Mouse (Mus musculus): ENCODE data around the gene Cabin1. TPM values are rescaled to one million over a fixed set of nuclear protein-coding genes. Genes with fewer than 3 reads are reported as not detected.

The Cabin1 gene
- polyA plus RNA-seq, 2 experiments = 11.2 to 13.7 TPM

DNA sequence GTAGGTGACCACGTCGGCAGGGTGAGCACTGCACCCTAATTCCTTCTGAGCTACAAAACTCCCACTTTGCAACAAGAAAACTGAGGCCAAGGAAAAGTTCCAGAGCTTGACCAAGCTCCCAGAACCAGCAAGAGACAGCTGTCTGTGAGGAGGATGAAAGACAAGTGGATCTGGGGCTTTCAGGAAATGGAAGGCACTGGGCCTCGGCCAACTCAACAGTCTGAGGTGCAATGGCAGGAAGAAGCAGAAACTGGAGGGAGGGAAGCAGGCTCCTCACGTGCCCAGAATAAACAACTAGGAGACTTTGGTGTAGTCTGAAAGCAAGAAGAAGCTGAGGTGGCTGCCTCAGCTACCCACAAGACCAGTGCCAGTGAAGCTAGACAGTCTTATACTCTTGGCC, 77.4 kb downstream of the Cabin1 start:
- TF ChIP-seq EP300 (IDR thresholded peaks at IDR 0.05; ENCODE audit: low read depth) (no peak), CTCF (IDR thresholded peaks at IDR 0.05; ENCODE audit: low read depth) (no peak)
- Histone ChIP-seq H3K27me3 (ENCODE audit: control insufficient read depth, insufficient read depth, low read length) (no peaks in the 10 kb centered on the region), H3K4me1 (replicated peaks; ENCODE audit: control insufficient read depth in 2 of 2, insufficient read depth in 2 of 2, low read length in 1 of 2) (no peaks in the 10 kb centered on the region), H3K9ac (replicated peaks) (no peak overlapping the region), H3K4me2 (ENCODE audit: low read depth) (no peak overlapping the region), H3K27ac (no peak overlapping the region), H3K36me3 (replicated peaks; ENCODE audit: control insufficient read depth, insufficient read depth, low read depth) (peaks cover 25% of the 10 kb centered on the region), H3K9me3 (ENCODE audit: control insufficient read depth, low read length) (no peaks in the 10 kb centered on the region), H3K4me3 (ENCODE audit: insufficient read depth in 1 of 2, low read depth in 2 of 2, low read length in 2 of 2) (no peak overlapping the region)
- 68% methylated on average over 4 of the region's 4 CpGs for WGBS (ENCODE audit: insufficient replicate concordance)
- ATAC-seq (ENCODE audit: insufficient read depth) (no peak), DNase-seq (ENCODE audit: low read depth in 3 of 3, low spot score in 3 of 3) (no peak)

DNA sequence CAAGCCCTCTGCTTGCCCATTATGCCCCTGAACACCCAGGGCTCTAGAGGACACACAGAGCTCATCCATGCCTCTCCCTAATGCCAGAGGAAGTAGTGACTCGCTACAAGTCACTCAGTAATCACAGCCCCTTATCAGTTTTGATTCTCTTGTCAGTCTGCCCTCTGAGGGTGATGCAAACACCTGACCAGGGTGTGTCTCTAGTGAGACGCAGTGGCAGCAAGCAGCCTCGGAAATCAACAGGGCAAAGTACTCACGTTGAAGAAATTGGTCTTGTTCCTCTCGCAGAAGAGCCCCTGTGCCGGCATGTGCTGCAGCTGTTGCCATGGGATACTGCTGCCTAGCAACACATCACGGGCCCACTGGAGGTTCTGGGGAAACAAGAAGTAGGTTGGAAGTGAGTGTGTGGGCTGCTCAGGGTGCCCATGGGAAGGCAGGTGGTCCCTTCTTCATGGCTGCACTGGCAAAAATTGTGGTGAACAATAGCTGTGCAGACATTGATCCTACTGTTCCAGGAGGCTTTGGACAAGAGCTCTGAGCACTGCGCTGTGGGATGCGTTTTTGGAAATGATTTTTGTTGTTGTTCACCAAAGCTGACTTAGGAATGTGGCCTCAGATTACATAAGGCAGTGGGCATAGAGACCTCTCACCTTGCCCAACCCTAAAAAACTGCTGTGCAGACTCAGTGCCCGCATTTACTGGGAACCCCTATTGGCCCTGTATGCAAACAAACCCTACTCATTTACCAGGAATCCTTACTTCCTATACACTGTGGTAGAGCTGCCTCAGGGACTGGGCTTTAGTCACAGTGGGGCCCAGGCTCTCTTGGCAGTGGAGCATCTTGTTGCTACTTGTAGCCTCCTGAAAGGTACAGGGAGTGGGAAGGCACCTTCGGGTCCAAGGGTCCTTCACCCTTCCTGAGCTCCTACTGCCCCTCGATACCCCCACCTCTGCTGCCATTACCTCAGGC, 79.8 kb downstream of the Cabin1 start:
- ATAC-seq (ENCODE audit: insufficient read depth) (no peak), DNase-seq (ENCODE audit: low read depth in 3 of 3, low spot score in 3 of 3) (no peak)
- H3K4me3 ChIP-seq (ENCODE audit: insufficient read depth in 1 of 2, low read depth in 2 of 2, low read length in 2 of 2) = no peak overlapping the region
- H3K9me3 ChIP-seq (ENCODE audit: control insufficient read depth, low read length) = no peaks in the 10 kb centered on the region
- TF ChIP-seq EP300 (IDR thresholded peaks at IDR 0.05; ENCODE audit: low read depth) (no peak), CTCF (IDR thresholded peaks at IDR 0.05; ENCODE audit: low read depth) (no peak)
- no peaks in the 10 kb centered on the region for H3K27me3 ChIP-seq (ENCODE audit: control insufficient read depth, insufficient read depth, low read length)
- no peak overlapping the region for H3K9ac ChIP-seq (replicated peaks)
- no peak overlapping the region for H3K27ac ChIP-seq
- H3K4me2 ChIP-seq (ENCODE audit: low read depth) = no peak overlapping the region
- H3K4me1 ChIP-seq (replicated peaks; ENCODE audit: control insufficient read depth in 2 of 2, insufficient read depth in 2 of 2, low read length in 1 of 2) = no peaks in the 10 kb centered on the region
- 70% methylated on average over 12 of the region's 12 CpGs for WGBS (ENCODE audit: insufficient replicate concordance)
- peaks cover 29% of the 10 kb centered on the region for H3K36me3 ChIP-seq (replicated peaks; ENCODE audit: control insufficient read depth, insufficient read depth, low read depth)

DNA sequence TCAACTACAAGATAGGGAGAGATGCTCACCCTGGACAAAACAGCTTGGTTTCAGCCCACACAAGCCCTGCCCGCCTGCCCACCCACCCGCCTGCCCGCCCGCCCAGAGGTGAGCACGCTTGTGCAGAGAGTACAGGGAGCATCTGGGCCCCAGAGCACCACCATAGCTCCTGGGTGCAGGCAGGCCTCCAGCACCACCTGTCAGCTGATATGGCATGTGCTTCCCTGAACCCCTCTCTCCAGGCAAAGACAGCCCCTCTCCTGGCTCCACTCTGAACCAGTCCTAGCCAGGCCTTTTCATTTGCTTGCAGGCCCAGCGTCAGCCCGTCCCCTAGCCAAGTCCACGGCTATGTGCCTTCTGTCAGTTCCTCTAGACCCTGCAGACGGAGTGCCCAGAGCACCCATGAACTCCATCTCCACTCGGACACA, 83.6 kb downstream of the Cabin1 start:
- WGBS (ENCODE audit: insufficient replicate concordance) = 81% methylated on average over 10 of the region's 10 CpGs
- Histone ChIP-seq H3K27ac (no peak overlapping the region), H3K27me3 (ENCODE audit: control insufficient read depth, insufficient read depth, low read length) (no peaks in the 10 kb centered on the region), H3K9me3 (ENCODE audit: control insufficient read depth, low read length) (no peaks in the 10 kb centered on the region), H3K4me2 (ENCODE audit: low read depth) (no peak overlapping the region), H3K4me3 (ENCODE audit: insufficient read depth in 1 of 2, low read depth in 2 of 2, low read length in 2 of 2) (no peak overlapping the region), H3K9ac (replicated peaks) (no peak overlapping the region), H3K36me3 (replicated peaks; ENCODE audit: control insufficient read depth, insufficient read depth, low read depth) (peaks cover 20% of the 10 kb centered on the region), H3K4me1 (replicated peaks; ENCODE audit: control insufficient read depth in 2 of 2, insufficient read depth in 2 of 2, low read length in 1 of 2) (0 out of 4 replicates have a peak, but pooled peaks cover 0 to 2% of the 10 kb centered on the region in 2 experiments)
- ATAC-seq (ENCODE audit: insufficient read depth) (no peak), DNase-seq (ENCODE audit: low read depth in 3 of 3, low spot score in 3 of 3) (no peak)
- TF ChIP-seq EP300 (IDR thresholded peaks at IDR 0.05; ENCODE audit: low read depth) (no peak), CTCF (IDR thresholded peaks at IDR 0.05; ENCODE audit: low read depth) (no peak)

DNA sequence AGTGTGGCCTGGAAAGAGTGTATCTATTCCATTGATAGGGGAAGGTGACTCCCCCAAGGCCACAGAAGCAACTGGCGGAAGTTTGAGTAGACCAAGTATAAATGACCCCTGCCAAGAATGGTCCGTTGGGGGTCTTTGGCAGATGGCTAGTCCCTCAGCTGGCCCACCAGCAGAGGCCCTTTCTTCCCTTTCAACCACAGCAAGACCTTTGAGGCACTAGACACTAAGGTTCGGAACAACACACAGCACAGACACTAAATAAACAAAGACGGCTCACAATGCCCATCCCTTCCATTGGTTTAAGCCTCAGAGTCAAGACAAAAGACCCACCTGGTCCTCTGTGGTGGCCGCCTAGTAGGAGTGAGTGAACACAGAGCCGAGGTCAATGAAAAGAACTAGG, 84.9 kb downstream of the Cabin1 start:
- Histone ChIP-seq H3K27ac (no peak overlapping the region), H3K4me1 (replicated peaks; ENCODE audit: control insufficient read depth in 2 of 2, insufficient read depth in 2 of 2, low read length in 1 of 2) (0 out of 4 replicates have a peak, but pooled peaks cover 0 to 2% of the 10 kb centered on the region in 2 experiments), H3K9me3 (ENCODE audit: control insufficient read depth, low read length) (no peaks in the 10 kb centered on the region), H3K36me3 (replicated peaks; ENCODE audit: control insufficient read depth, insufficient read depth, low read depth) (peaks cover 20% of the 10 kb centered on the region), H3K4me3 (ENCODE audit: insufficient read depth in 1 of 2, low read depth in 2 of 2, low read length in 2 of 2) (no peak overlapping the region), H3K4me2 (ENCODE audit: low read depth) (no peak overlapping the region), H3K9ac (replicated peaks) (no peak overlapping the region), H3K27me3 (ENCODE audit: control insufficient read depth, insufficient read depth, low read length) (no peaks in the 10 kb centered on the region)
- DNase-seq (ENCODE audit: low read depth in 3 of 3, low spot score in 3 of 3) (no peak), ATAC-seq (ENCODE audit: insufficient read depth) (no peak)
- WGBS (ENCODE audit: insufficient replicate concordance) = 82% methylated on average over 6 of the region's 6 CpGs
- no peak for TF ChIP-seq CTCF (IDR thresholded peaks at IDR 0.05; ENCODE audit: low read depth)
- TF ChIP-seq EP300 (IDR thresholded peaks at IDR 0.05; ENCODE audit: low read depth) = no peak

DNA sequence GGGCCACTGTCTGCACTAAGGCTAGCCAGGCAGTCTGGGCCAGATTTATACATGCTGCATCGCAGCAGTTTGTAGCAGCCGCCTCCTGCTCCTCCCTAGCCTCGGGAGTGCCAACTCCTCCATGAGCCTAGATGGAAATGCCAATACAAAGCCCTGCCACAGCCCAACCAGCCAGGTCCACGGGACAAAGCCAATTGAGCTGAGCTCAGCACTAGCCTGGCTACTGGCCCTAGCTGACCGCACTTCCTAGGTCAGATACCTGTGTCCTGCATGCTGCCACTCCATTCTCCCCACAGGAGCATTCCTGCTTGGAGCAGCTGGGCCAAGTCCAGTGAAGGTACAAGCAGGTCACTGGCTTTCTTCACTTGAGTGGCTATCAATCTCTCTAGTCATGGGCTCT, 86.2 kb downstream of the Cabin1 start:
- H3K27ac ChIP-seq = no peak overlapping the region
- 84% methylated on average over 5 of the region's 5 CpGs for WGBS (ENCODE audit: insufficient replicate concordance)
- H3K9me3 ChIP-seq (ENCODE audit: control insufficient read depth, low read length) = no peaks in the 10 kb centered on the region
- no peak for ATAC-seq (ENCODE audit: insufficient read depth)
- no peak overlapping the region for H3K4me2 ChIP-seq (ENCODE audit: low read depth)
- peaks cover 10% of the 10 kb centered on the region for H3K36me3 ChIP-seq (replicated peaks; ENCODE audit: control insufficient read depth, insufficient read depth, low read depth)
- no peak overlapping the region for H3K9ac ChIP-seq (replicated peaks)
- no peaks in the 10 kb centered on the region for H3K27me3 ChIP-seq (ENCODE audit: control insufficient read depth, insufficient read depth, low read length)
- TF ChIP-seq EP300 (IDR thresholded peaks at IDR 0.05; ENCODE audit: low read depth) (no peak), CTCF (IDR thresholded peaks at IDR 0.05; ENCODE audit: low read depth) (no peak)
- DNase-seq (ENCODE audit: low read depth in 3 of 3, low spot score in 3 of 3) = no peak
- H3K4me1 ChIP-seq (replicated peaks; ENCODE audit: control insufficient read depth in 2 of 2, insufficient read depth in 2 of 2, low read length in 1 of 2) = 0 out of 4 replicates have a peak, but pooled peaks cover 0 to 2% of the 10 kb centered on the region in 2 experiments
- H3K4me3 ChIP-seq (ENCODE audit: insufficient read depth in 1 of 2, low read depth in 2 of 2, low read length in 2 of 2) = no peak overlapping the region
